19 mouse cellular contexts compared by ENCODE assay signal in the genomic region with DNA sequence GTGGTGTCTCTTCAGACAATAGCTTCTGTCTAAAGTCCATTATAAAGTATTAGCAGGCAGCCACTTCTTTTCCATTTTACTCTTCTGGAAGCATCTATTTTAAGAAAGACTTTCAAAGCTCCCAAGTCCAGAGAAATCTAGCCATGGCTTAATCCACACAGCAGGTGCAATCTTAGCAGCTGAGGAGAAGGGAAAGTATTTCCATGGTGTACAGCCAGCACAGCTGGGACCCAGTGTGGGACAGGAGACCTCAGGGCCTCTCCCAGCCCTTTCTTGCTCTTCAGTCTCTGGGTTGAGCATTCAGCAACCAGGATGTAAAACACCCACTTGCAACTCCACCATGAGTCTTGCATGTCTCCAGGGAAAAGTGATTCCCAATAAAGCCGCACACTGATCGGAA.
"Had no signal": no experiment of that assay in that cellular context is flagged by ENCODE, and none has a peak within 500 bp of the region (broad histone marks: within the 10 kb centered on the region; RNA-seq: fewer than 3 reads in every experiment).

No protein-coding gene starts in this region.

- H3K4me3 ChIP-seq: heart, embryonic 10.5 days; heart, embryonic 12.5 days; hindbrain, embryonic 10.5 days; hindbrain, embryonic 12.5 days; intestine, embryonic 15.5 days; left cerebral cortex, adult 2 months; limb, embryonic 13.5 days; liver, embryonic 13.5 days; liver, embryonic 15.5 days had no signal

- H3K27ac ChIP-seq: heart, embryonic 10.5 days; hindbrain, embryonic 10.5 days; hindbrain, embryonic 12.5 days; hindbrain, embryonic 14.5 days; intestine, embryonic 15.5 days; left cerebral cortex, adult 2 months; liver, embryonic 13.5 days; liver, embryonic 15.5 days had no signal

- DNase-seq: gastrocnemius, postnatal 25 days; heart, adult 18-20 months; heart, postnatal 10 days; heart, postnatal 4 days; kidney, postnatal 10 days; kidney, postnatal 4 days; layer of hippocampus, adult 9-11 months; liver; liver, embryonic 13.5 days had no signal

- H3K27me3 ChIP-seq: heart, embryonic 12.5 days; hindbrain, embryonic 12.5 days; intestine, embryonic 15.5 days; limb, embryonic 13.5 days; liver, embryonic 13.5 days; liver, embryonic 15.5 days had no signal

- H3K36me3 ChIP-seq: heart, embryonic 10.5 days; heart, embryonic 12.5 days; hindbrain, embryonic 10.5 days; hindbrain, embryonic 12.5 days; intestine, embryonic 15.5 days; limb, embryonic 13.5 days; liver, embryonic 13.5 days; liver, embryonic 15.5 days had no signal

- H3K4me2 ChIP-seq: heart, embryonic 12.5 days; hindbrain, embryonic 12.5 days; hindbrain, embryonic 14.5 days; intestine, embryonic 15.5 days; limb, embryonic 13.5 days; liver, embryonic 11.5 days; liver, embryonic 13.5 days; liver, embryonic 15.5 days had no signal
